Mouse (Mus musculus) fibroblast of lung, adult 2 months (primary cell): ENCODE measurements at regions not wholly inside any gene's neighbourhood (a gene's known extent, or its start where the extent isn't known, plus 50 kb on each side); places are given as distances from the start of the nearest gene placed in this dataset.

Experiments used
- DNase-seq: peaks from one replicate; pipeline ENCODE4 v3.0.0-alpha.2; 2011; ENCODE audit warnings: low read depth

DNA sequence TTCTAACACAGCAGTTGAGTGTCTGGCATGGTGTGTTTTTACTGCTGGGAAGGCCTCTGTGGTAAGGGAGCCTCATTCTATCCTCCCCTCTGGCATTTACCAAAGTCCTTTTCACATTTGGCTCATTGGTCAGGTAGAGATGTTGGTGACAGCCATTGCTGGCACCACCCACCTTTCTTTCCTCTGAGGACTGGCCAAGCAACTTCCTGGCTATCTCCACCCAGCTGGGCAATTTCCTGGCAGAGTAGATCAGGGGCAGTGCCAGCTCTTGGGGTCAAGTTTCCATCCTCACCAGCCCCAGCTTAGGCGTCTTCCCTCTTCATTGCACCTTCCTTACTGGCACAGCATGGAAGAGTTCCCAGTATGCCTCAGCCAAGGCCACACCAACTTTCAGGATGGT lies 372.5 kb upstream of the Kif2a start:
- peak; percentile 65 for DNase-seq

DNA sequence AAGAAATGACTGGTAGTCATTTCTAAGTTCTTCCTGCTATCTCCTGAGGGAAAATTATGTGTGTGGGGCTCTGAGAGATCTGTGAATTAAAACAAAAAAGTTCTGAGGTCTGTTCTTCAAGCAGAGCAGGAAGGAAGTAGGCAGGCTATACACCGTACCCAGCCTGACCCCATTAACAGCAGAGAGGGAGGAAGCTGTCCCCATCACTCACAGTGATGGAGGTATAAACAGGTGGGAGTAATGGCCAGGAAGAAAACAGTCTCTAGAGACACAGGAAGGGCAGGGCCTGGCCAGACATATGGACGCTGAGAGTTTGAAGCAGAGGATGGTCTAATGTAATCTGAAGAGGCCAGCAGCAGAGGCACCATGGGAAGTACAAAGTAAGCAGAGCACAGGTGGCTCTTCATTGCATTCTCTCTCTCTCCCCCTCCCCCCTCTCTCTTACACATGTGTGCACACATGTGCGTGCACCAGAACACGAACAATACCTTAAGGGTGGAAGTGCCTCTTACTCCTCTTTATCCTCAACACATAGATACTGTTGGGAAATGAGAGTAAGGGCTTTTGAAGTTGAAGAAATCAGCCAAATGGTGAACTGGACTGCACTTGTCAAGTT lies 367.7 kb upstream of the Kif2a start:
- no peak for DNase-seq

DNA sequence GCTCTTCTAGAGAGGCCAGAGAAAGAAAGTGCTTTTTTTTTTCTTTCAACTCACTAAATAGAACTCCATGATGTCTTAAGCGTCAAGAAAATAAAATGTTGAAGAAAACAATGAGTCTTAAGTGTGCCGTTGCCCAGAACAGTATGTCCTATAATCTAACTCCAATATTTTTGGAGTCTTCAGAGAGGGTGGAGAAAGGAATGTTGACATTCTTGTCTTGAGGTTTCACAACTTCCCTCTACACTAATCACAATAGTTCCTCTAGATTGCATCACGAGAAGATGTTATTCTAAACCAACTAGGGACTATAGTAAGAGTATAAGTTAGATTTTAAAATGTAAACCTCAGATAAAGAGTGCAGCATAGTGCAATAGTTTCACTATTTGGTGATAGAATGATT lies 367.1 kb upstream of the Kif2a start:
- no peak for DNase-seq

DNA sequence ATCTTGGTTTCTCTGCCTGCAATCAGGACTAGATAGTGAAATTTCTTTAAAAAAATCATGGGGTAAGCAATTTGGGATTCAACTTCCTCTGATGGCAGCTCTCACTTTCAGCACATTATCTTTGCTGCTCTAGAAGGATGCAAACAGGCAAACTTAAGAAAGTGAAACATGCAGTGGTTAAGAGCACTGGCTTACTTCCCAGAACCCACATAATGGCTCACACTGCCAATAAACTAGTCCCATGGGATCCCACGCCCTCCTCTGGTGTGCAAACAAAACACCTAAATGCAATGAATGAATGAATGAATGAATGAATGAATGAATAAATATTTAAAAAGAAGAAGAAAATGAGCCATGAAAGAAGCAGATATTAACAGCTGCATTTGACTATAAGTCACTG lies 356.1 kb upstream of the Kif2a start:
- no peak for DNase-seq

DNA sequence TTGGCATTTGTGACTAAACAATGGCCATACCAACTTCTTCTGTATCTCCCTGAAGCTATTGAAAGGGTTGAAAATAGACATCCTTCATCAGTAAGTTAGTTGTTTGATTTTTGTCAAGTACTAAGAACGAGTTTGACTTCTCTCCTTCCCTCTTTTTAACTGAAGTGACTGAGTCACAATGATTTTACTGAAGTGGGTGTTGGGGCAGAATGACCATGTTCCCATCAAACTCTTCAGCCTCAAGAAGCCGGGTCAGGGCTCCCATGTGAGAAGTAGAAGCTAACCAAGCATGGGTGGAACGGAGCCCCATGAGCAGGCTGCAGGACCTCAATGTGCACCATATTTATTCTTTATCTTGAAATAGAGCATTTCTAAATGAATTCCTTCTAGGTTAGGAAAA lies 350.7 kb upstream of the Kif2a start:
- DNase-seq: no peak

DNA sequence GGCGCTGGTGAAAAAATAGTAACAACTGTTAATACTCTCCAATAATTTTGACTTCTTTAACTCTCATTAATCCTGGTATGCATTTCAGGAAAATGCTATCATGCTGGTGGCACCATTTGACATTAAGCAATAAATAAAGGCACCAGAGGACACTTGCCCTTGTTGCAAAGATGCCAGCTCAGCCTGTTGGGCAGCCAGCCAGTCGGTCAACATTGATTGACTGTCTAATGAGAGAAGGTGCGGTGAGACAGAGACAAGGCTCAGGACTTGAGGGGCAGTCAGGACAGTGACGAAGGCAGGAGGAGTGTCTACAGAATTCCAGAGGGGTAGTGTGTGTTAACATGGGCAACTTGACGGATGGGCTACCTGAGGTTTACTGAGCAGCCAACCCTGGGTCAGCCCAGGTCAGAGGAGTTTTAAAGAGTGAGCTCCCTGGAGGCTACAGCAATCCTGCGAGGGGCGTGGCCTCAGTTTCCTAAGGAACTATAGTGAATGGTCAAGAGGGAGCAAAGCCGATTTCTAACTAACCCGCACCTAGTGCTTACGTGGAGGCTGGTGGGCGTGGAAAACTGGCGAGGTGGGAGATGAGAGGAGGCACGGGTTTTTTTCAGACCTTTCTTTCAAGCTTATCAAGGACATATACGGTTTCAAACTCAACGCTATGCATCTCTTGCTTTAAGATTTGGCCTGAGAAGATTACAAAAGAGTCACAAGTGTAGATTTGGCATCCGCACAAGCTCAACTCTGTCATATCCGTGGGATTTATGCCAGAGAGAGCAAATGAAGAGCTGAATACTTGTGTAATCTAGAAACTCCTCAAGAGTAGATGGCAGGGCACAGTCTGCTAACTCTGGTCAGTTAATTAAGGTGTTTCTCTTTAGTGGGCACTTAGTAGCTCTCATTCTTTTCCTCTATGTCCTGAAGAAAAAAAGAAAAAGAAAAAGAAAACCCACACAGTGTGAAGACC lies 350.0 kb upstream of the Kif2a start:
- DNase-seq: no peak

DNA sequence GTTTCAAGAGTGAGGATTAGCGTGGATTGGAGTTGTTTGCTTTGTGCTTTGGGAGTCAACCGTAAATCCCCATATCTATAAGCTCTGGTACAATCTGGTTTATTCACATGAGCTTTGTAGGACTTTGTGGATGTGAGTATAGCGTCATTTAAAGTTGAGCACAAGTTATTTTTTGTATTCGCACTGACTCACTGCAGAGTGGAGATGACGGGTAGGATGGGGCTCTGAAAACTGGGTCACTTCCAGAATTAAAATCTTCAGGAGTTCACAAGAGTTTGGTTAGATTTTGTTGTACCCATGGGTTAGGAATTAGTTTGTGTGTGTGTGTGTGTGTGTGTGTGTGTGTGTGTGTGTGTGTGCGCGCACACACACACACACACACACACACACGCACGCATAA lies 345.7 kb upstream of the Kif2a start:
- DNase-seq: no peak

DNA sequence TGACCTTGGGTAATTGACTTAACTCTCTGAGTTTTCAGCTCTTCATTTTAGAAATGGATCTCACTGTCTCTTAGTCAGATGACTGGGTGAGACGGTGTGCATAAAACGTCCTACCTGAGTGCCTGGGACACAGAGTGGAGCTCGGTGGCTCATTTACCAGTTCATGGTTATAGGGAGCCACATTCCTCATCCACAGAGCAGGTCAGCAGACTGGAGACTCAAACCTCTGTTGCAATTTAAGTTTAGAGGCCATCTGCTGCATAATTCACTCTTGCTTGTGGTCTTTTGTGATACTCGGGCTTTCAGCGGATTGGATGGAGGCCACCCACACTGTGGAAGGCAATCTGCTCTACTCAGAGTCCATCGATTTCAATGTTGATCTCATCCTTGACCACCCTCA lies 343.8 kb upstream of the Kif2a start:
- no peak for DNase-seq

DNA sequence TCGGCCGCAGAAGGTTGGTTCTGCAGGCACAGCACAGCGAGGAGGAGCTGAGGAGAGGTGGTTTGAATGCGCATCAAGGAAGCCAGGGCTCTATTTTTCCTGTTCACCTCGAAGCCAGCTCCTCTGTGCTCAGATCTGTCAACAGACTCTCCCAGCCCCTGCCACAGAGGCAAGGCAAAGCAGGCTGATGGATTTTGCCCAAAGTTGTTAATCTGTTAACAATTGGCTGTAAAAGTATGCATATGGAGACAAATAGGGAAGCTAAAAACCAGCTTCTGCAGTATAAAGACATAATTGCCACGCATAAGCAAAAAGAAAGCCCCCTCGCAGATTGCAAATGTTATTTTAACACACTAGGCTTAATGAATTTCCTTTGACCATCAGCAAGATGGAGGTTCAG lies 343.3 kb upstream of the Kif2a start:
- no peak for DNase-seq

DNA sequence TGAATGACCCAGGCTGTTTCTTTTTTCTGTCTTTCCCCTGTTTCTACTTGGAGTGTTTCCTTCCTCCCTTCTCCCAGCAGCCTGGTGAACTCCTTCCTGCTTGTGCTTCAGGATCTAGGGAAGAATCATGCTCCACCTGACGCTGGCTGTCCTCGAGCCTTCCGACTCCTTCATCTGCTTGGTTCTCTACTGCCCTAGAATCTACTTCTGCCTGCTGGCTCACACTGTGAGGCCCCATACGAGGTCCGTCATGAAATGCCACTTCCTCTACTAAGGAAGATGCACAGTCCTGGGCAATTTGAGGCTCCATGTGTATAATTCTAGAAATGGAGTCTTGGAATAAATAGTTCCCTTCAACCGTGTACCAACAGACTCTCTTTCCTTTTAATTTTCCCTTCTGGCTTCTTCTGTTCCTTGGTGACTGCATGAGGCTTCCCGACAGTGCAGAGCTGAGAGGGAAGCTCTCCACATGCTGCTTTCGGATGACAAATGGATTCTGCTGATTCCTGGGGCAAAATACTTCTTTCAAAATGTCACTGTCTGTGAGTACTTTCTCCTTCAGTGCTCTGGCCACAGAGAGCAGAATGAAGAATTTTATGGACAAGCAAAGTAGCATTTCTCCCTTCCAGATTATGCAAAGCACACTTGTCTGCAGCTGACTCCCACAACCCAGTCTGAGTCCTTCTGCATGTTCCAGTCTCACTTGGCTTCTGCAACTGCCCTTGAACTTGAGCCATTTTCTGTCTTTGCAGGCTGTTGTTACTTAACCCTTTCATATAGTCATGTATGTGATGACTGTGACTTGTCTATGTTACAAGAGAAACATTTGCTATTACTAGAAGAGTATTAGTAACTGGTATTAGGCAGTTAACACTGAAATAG lies 341.1 kb upstream of the Kif2a start:
- no peak for DNase-seq

DNA sequence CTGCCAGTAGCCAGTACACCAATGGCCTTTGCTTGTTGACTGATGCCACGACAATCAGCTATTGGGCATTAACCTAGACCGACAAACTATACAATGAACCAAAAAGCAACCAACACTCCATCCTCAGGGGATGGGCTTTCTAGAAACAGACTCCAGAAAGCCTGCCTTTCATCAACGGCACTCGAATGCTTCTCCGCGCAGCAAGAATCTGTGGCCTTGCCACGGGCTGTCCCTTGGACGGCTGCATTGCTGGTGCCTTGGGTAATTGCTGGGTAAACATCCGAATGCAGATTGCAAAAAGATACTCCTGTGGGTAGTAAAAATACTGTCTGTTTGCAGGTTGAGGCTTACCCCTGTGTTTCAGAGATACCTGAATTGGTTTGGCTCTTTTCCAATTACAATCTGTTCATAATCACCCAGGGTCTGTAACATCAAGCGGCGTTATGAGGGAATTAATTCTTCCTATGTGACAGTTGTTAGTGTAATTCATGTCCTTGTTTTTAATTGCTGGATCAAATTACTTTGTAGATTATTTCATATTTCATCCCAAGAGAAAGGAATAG lies 319.0 kb upstream of the Kif2a start:
- DNase-seq: no peak

DNA sequence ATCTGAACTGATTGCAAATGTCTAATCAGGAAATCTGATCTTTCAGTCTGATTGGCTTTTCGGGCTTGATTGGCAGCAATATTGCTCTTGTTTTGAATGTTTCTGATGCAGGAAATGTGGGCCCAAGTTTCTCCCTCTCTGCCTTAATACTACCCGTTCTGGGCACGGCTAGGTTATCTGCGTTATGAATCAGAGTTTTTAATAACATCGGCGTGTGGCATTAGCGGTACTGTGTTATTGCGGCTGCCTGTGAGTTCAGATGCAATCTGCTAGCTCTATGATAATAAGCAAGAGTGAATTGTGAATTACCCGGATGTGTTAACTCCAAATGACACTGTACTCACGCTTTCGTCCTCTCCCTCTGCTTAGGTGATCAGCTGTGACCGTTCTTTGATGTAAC lies 316.2 kb upstream of the Kif2a start:
- no peak for DNase-seq

DNA sequence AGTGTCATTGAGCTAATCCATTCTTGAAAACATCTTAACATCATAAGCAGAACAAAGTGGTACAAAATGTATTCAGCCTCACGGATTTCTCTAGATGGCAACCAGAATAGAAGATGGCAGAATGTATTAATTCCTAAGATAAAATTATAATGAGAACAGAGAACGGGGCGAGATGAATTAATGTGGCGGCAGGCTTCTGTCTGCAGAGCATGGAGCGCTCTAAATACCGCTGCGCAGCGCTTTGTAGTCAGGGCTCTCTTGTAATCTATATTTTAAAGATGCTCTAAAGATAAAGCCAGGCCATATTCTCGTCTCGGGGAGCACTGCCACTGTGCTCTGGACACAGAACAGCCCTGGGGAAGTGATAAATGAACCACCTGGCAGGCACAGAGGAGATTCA lies 315.2 kb upstream of the Kif2a start:
- no peak for DNase-seq

DNA sequence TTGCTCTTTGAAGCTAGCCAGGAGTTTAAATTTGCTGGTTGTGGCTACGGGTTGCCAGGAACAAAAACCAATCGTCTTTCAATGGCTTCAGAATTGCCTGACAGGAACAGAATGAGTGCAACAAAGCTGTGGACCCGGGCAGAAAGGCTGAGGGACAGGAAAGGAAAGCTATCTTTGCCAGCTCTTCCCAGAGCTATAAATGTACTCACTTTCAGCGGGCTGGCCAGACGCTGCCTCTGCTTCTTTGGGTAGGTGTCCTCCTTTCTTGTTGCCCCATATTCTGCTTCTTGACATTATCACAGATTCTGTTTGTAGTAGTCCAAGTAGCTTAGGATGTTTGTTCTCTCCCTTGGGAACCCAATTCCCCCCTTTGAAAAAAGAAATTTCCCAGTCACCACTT lies 307.4 kb upstream of the Kif2a start:
- no peak for DNase-seq

DNA sequence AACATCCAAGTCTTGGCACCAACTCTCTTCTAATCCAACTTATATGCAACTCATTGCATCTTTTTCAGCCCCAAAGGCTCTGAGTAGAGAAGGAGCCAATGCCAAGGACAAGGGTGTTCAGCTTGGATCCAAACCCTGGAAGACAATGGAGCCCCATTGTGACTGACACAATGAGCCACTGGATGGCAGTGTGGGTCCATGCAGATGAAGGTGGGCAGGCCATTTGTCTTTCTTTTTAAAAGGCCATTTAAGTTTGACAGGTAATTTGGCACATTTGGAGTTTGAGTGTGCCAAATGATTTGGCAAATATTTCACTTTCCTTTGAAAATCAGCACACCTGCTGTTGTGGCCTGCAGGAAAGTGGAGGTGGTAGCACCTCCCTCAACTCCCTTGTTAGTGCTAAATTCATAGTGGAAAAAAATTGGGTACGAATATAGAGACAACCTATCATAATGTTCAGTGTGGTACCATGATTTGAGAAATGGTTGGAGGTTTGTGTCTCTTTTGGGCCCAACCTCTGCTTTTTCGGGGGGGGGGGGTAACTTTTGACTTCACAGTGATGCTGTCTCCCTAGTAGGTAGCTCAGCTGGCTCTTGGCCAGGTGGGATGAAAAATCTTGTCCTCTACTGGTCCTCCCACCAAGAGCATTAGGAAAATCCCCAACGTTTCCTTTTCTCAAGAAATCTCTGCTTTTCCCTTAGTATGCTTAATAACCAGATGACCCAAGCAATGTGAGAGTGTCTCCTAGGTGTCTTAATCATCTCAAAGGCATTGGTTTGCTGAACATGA lies 304.0 kb upstream of the Kif2a start:
- DNase-seq: peak; percentile 31

DNA sequence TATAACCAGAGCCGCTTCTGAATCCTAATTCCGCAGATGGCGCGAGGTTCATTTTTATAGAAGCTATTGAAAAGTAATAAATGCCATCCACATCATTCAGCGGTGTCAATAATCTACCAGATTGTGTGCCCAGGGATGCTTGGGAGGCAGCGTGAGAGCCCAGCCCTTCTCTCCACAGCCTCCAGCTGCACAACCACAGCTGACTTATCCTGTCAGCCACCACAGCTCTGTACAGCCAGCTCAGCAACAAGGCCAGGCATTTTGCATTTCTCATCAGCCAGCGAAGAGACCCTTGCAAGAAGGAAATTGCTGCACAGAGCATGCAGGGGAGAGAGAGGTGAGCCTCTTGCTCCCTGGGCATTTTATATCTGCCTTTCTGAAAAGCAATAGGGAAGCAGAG lies 292.8 kb upstream of the Kif2a start:
- DNase-seq: no peak

DNA sequence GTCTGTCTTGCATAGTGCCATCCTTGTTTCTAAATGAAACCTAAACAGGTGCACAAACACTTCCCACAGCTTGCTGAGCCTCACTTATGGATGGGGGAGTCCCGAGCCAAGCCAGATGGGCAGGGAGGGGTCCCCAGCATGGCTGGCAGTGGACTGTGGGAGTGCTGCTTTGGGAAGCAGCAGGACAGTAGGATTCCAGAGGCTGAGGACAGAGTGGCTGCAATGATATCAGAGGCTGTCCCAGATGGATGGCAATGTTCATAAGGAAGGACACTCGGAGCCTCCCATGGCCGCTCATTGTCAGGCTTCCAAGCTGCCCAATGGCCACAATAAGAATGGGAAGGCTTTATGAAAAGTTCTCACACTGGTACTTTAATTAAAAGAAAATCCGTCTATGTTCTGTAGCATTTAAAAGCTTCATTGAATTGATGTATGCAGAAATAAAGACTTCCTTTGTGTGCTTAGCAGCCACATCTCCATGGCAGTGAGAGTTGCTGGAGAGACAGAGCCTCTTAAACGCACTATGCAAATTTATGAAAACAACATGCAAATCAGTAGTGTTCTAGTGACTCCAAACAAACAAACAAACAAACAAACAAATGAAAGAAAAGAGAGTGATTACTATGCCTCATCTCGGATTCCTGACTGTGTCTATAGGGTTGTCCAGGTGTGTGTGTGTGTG lies 287.2 kb upstream of the Kif2a start:
- no peak for DNase-seq

DNA sequence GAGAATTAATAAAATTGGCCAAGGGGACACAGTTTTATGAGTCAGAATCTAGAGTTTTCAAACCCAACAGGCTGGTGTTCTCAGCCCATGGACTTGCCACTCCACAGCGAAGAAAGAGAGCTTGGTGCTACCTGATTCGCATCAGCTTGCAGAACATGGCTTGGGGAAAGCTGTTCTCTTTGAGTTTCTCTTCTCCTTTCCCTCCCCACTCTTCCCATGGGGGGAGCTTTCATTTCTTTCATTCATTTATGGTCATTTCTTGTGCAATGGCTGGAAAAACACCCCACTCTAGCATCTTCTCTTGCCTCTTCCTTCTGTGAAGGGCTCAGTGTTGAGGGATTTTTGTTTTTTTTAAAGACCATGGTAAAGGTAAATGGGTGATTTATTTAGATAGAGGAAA lies 286.5 kb upstream of the Kif2a start:
- DNase-seq: no peak

DNA sequence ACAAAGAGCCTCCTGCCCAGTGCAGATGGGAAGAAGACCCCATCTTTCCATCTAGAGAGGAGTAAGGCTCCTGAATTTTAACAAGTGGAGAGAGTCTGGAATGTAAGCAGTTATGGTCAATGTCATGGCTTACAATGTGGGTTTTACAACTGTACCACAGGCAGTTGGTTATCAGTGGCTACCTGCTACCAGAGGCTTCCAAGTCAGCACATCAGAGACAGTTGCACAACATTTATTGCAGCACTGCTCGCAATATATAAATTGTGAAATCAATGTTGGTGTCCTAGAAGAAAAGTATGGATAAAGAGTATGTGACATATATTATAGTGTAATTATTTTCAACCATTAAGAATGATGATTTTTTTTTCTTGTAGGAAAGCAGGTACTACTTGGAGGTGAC lies 285.0 kb upstream of the Kif2a start:
- no peak for DNase-seq

DNA sequence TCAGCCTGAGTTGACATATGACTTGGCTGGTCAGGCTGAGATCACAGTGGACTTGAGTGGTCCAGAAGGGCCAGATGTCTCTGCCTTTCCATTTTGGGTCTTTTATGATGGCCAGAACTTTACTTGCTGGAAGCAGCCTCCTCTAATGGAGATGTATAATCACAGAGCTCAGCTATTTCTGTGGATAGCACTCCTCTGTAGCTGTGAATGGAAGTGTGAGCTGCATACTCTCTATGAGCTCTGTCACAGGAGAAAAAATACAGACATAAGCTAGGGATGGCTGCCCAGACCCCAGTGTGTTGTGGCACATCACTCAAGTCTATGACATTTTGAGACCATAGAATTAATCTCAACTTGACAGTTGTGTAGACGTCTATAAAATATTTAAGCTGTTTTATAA lies 284.3 kb upstream of the Kif2a start:
- no peak for DNase-seq

DNA sequence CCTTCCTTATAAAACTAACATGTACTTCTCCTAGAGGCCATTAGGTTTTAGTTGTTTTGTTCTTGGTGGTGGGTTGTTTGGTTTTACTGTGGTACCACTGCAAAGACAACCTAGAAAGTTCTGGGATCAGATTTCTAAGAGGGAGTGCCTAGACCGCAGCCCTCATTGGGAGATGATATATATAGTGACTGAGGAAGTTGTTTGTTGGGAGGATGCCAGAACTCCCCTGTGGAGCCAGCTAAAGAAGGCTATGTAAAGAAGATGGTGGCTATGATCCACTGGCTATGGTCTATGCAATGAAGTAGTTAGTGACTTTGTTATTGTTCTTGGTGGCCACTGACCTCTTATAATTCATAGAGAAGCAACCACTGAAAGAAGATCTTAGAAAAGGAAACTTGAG lies 283.8 kb upstream of the Kif2a start:
- no peak for DNase-seq
